Mouse (Mus musculus) urinary bladder, adult 18-20 months (tissue): ENCODE measurements around the gene Gm2115.

ENCODE experiments used
- DNase-seq, 2 experiments: peaks; one replicate each; pipeline ENCODE4 v3.0.0; 2022; ENCODE audit warnings: low spot score in 2 of 2, mixed read lengths in 2 of 2

Gm2115 gene

DNA sequence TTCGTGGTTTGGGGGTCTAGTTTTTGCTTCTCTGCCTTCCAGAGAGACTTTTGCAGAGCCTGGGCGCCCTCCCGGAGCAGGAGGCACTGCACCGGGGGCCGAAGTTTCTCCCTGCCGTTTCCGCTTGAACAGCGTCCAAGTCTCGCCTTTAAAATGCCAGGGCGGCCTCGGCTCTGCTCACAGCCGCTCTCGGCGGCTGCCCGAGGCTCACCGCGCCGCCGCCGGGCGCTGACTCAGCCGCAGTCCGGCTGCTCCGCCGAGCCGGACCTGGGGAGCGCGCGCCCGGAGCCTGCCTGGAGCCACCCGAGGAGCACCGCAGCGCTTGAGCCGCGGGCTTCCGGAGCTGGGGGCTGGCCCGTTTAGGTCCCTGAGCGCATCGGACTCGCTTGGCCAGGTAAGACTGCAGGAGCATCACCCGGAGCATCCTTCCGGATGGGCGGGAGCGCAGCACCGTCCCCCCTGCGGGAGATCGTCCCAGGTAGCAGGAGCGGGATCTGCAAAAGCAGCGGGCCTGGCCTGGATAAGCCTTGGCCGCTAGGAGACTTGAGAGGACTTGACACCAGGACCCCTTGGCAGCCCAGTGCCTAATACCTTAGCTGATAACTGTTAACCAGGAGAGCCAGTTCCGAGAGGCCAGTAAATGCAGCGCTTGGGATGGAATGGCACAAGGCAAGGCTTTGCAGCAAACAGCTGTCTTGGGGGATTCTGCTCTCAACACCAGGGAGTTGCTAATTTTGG is at the start of gene Gm2115:
TSS of gene Gm2115 (plus strand) at position 159 of the 738 bp plus-strand sequence.
- peak; percentile 6 to 19 for DNase-seq

DNA sequence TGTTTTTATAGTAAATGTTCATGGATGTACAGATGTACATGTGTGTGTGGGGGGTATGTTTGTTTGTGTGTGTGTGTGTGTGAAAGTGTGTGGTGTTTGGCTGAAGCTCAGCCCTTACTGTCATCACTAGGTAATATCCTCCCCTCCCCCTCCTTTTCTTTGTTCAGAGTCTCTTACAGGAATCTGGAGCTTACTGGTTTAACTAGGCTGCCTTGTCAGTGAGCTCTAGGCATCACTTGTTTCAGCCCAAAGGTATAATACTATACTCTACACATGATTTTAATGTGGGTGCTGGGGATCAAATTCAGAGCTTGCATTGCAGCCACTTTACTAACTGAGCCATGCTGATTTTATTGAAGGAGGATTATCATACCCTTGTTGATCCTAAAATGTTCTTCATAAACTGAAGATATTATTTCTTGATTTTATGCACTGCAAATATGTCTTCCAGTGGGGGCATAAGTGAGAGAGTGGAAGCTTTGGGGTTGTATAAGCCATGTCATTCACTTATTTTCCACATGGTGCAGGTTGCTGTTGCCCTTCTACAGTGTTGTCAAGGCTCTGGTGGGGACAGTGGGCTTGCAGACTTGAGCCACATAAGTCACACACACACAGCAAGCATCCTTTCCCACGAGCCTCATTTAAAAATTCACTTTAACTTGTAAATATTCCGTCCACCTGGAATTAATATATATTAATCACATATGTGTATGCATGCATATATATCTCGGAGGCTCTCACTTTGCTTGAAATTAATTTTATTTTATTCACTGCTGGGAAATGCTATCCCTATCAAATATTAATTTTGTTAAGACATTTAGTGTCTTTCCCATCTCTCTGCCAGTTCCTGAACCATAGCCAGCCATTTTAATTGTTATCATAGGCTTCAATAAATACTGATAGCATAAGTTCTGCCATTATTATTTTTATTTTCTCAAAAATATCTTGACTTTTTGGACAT is 45.0 kb upstream of the Gm2115 start:
- no peak for DNase-seq

DNA sequence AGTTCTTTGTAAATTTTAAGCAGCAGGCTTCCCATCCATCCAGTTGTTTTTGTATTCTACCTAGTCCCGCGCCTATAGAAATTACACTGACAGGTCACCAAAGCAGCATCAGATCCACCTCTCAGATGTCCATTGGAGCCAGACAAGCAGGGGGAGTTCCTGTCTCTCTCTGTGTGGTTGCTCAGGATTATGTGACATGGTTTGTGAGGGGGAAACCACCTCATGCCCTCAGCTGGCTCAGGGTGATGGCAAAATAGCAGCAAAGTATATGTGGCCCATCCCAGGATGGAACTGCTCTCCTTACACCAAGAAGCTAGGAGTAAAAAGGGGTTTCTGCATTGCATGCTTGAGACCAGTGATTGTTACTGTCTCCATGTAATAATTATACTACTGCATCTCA is 42.3 kb upstream of the Gm2115 start:
- no peak for DNase-seq

DNA sequence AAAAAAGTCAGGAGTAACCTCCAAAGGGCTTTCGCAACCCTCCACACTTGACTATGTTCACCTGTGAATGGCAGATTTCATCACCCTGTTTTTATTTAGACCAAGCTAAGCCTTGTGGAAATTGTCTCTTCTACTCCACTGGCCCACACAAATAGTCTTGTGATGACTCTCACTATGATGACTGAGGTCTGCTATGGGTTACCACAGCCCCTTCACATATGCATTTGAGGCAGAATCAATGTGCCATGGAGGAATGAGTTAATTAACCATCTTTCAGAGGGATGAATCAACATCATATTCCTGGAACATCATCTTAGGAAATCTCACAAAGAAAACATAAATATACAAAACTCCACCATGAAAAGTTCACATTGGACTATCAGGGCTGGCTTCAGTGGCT is 25.6 kb upstream of the Gm2115 start:
- no peak for DNase-seq

DNA sequence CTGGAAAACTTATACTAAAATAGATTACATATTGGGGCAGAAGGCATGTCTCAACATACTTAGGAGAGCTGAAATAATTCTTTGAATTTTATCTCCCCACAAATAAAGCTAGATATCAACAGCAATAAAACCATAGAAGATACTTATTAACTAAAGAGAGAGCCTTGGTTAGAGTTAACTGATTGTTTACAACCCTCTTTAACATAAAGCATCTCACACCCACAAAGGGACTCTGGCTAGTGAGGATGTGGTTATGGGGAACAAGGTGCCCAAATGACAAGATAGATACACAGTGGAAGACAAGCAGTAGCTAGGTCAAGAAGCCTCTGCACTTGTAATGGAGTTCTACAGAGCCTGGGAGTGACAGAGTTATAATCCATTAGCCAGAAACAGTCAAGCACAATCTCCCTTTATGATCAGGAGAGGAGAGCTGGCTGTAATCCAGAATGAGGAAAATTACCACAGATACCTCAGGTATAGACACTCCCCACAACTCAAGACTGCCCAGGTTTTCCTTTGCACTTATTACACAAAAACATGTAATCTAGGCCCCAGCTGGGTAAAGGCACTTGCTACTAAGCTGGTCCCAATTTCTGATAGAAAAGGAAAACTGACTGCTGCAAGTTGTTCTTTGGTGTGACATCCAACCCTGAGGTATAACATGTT is 10.1 kb upstream of the Gm2115 start:
- DNase-seq, result no peak

DNA sequence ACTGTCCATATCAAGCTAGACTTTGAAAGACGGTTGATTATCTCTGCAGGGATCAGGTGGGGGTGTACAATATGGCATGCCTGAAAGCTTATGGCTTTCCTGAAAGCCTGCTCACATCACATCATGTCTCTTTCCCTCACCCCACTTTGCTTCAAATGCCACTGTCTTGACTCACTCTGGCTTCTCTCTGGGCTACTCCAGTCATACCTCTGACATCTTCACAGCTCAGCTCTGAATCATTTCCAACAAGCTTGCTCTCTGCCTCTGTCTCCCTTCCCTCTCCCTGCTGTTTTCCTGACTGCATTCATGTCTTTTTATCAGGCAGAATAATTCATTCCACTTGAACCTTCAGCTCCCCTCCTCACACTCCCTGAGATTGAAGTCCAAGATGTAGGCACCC is 7.4 kb upstream of the Gm2115 start:
- no peak for DNase-seq

DNA sequence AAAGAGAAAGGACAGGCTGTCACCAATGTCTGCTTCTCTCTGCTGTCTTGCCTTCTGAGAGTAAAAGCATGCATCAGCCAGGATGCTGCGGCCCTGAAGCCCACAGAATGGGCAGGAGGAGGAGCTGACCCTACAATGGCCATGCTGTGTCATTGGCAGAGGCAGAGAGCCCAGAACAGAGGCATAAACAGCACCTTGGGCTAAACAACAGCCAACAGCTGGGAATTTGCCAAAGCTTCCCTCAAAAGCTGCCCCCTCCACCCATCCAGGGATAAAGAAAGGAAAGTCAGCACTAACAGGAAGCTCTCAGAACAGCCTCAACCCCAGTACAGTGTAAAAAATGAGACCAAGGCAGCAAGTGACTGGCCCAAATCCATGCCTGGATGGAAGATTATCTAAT is 6.3 kb upstream of the Gm2115 start:
- no peak for DNase-seq

DNA sequence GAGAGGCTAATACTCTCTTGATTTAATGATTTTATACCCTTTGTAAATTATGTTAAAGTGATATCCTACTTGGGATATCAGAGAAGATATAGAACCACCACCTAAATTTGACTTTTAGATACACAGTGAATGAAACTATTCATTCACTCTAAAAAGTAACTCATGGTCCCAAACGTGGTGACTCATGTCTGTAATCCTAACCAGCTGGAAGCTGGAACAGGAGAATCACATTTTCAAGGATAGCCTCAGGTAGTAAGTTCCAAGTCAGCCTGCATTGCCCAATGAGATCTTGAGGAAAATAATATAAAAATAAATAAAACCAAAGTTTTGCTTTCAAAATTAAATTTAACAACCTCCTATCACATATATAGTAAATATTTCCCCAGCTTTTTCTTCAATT is 2.6 kb upstream of the Gm2115 start:
- no peak for DNase-seq

DNA sequence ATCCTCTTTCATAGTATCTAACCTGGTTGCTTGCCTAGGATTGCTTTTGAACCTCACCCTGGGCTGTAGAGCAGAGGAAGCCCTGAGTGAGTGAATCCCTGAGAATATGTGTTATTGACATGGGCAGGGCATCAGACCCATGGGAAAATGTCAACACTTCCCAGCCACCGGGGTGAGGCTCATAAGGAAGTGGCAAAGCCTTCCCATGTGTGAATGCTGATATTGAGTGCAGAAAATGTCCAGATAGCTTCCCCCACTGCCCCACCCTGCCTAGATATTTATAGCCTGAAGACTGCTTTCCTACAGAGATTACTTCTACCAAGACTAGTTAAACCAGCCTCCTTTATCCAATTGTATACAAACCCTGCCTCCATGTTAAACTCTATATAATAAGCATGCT is 4.0 kb downstream of the Gm2115 start:
- no peak for DNase-seq

DNA sequence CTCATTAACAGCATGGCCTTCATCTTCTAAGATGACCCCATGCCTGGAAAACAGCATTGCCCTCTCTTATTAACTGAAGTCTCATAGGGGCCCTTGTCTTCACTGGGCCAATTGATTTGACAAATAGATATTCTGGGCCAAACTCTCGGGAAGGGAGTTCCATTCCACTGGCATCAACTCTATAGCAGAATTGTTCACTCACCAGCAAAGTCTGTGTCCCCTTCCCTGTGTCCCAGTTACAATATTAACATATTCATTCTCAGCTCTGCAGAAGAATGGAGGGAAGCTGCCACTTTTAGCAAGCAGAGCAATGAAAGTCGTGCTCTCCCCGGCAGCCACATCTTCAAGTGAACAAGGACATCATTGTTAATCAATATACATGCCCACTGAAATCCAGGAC is 5.9 kb downstream of the Gm2115 start:
- no peak for DNase-seq

DNA sequence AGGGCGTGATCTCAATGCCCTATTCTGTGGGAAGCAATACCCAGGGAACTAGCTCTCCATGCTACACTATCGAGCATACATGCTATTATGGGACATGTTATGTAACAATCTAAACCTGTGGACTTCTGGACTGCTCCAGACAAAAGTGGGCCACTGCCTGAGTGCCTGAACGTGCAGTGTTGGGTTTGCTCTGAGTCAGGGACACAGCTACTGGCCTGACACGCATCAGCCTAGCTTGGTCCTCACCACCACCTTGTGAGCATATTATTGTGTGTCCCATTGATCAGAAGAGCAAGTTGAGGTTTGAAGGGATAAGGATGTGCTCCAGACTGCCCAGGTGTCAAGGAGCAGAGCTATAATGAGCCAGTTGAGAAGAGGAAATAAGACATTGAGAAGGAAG is 16.2 kb downstream of the Gm2115 start:
- no peak for DNase-seq

DNA sequence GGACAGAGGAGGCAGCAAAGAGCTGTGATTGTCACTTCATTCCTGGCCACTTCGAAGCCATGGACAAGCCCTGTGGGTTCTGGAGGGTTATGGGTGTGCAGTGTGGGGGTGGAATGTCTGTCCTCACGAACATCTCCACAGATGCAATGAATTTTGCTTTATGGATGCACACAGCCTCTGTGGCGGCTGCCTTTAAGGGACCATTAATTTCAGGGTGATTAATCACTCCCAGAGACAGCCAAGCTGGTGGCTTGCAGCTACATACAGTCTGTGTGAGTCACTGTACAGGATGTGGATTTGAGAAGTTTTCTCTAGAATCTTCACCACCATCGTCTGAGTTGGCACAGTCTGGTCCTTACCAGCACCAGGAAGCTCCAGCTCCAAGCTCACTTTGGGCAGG is 17.9 kb downstream of the Gm2115 start:
- no peak for DNase-seq

DNA sequence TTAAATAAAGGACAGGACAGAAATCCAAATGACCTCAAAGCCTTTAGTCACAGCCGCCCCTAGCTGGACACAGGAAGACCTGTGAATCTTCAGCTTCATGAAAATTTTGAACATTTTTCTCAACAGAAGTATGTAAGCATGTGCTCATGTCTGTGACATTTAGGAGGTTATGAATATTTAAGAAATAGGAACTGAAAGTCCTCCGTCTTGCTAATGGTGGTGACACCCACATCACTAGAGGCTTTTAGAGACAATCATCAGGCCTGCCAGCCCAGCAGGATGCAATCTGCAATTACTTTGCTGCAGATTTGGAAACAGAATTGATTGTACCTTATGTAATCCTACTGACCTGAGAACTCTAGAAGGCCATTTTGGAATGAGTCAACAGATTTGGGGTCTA is 22.7 kb downstream of the Gm2115 start:
- DNase-seq, result no peak

DNA sequence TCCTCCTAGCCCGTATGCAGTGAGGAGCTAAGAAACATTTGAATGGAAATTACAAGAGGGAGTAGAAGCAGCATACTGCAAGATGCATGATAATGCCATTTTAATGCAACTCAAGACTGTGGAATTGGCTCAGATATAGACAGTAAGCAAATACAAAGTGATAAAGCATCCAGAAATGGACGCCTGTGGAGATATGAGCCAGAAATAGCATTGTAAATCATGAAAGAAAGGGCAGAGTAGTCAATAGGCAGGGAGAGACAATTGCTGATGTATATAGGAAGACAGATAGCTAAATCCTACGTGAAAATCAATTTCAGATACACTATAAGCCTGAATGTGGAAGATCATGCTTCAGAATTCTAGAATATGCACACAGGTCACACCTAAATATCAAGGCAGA is 26.5 kb downstream of the Gm2115 start:
- DNase-seq, result no peak

DNA sequence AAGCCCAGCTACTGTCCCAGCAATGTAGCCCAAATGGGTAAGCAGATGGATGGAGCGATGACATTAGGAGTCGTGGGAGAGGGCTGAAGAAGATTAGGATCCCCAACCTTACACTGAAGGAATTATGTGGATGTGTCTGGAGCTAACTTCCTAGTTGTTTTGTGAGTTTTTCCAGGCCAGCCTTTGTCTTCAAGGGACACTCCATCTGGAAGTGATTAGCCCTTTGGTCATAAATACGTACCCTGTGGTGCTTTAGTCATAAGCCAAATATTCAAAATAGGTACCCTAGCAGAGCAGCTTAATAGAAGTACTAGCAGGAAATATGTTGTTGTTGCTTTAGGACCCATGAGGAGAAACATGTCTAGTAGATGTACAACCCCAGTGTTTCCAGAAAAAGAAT is 28.6 kb downstream of the Gm2115 start:
- no peak for DNase-seq

DNA sequence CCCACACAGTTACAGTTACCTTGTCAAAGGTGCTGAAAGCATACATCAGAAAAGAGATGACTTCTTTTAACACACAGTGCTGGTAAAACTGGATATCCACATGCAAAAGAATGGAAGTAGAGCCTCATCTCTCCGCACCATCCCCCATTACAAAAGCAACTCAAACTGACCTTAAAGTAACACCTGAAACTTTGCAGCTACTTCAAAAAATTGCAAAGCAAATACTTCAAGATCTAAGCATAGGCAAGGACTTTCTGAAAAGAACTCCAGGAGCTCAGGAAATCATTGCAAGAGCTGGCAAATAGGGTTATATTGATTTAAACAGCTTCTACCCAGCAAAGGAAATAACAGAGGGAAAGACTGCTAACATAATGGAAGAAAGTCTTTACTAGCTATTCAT is 31.7 kb downstream of the Gm2115 start:
- no peak for DNase-seq

DNA sequence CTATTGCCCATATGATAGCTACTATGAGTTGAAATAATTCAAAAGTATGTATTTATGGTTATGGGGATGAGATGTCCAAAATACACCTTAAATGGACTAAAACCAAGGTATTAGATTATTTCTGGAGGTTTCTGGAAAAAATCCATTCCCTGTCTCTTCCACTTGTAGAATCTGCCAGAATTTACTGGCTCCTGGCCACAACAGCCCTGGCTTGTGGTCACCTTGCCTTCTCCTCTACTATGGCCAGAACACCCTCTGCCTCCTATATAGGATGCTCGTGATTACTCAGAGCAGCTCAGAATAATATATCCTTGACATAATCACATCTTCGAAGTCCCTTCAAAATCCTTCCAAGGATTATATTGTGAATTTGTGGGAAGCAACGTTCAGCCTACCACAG is 35.5 kb downstream of the Gm2115 start:
- DNase-seq, result no peak

DNA sequence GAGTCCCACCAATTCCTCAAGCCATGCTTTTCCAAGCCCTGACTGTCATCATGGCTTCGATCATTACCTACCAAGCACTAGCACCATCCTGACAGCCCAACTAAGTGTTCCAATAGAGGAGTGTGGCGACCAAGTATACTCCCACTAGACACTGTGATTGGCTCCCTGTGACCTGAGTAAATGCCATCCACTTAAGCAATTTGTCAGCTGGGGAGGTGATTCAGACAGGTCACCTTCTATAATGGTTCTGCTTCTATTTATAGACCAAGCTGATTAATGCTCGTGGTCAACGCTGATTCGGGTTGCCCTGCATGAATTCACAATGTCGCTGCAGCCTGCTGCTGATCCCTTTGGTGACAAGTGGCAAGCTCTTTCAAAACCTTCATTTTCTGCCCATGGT is 37.4 kb downstream of the Gm2115 start:
- DNase-seq, result no peak

DNA sequence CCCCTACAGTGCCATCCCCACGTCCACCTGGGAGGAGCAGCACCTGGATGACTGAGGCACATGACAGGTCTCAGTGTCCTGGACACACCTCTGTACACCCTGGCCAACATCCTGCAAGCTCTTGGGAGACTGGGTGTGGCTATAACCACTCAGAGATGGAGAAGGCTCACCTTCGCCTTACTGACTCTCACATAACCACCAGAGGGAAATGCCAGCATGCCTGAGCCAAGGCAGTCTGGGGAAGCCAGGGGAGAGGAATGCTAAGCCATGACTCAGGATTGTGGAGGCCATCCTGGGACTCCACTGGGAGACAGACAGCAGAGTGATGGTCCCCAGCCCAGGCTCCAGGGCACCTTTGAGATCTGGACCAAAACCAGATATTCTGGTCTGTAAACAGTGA is 48.3 kb downstream of the Gm2115 start:
- DNase-seq, result no peak

DNA sequence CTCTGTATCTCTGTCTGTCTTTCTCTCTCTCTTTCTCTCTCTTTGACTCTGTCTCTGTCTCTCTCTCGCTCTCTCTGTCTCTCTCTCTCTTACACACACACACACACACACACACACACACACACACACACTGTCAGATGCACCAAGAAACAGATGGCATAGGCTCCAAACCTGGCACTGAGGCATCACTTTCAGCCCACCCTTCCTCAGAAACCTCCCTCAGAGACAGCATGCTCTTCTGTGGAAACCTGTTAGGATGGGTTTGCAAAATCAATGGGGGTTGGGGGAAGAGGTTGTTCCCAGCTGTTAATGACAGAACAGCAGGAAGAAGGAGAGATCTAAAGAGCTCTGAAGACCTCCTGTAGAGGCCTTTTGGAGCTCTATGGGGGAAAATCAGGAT is 50.1 kb downstream of the Gm2115 start:
- no peak for DNase-seq

DNA sequence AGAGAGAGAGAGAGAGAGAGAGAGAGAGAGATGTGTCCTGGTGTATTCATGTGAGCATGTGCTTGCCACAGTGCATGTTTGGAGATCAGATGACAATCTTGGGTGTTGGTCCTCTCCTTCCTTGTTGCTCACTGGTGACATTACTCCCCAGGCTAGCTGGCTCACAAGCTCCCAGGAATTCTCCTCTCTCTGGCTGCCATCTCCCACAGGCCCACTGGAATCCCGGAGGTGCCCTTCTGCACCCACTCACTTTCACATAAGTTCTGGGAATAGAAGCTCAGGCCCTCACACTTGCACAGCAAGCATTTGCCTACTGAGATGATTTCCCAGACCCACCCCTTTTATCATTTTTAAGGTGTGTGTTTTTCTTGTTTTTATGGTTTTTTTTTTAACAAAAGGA is 51.0 kb downstream of the Gm2115 start:
- no peak for DNase-seq

DNA sequence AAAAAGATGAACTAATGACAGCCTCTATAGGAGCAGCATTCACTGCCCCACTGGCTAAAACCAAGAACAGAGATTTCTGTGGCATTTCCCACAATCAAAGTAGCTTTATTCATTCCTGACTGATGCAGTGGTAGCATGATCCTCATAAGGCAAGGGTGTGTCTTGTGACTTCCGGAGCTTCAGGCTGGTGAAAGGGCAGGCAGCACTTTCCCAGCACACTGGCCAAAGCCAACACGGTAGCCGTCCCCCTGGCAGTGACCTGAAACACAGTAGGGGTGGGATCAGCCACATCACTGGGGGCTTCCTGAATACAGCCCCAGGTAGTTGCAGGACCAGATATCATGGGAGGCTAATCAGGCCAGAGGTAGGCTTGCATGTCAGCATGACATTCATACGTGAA is 56.3 kb downstream of the Gm2115 start:
- DNase-seq, result no peak
